Mouse (Mus musculus) left cerebral cortex, adult 11 months (tissue): Measurements from ENCODE around the gene Sod1.

Experiments
- DNase-seq: peaks from one replicate; pipeline ENCODE4 v3.0.0; 2022; ENCODE audit warnings: low spot score

The Sod1 gene

DNA sequence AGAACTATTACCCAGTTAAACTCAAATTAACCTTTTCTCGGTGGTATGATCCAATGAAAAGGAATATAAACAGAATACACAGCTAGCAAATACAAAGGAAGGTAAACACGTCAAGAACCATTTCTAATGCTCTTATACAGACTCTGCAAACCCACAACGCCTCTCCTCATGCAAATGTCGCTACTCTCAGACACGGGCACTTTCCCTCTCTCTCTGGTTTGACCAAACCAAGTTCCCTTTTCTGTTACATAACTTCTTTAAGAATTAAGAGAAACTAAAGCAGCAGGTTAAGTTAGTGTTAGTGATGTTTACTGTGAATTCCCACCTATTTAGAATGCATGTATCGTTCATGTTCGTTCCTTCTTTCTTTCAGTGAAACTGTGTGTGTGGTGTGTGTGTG, 38.4 kb downstream of the Sod1 start:
- DNase-seq: no peak

DNA sequence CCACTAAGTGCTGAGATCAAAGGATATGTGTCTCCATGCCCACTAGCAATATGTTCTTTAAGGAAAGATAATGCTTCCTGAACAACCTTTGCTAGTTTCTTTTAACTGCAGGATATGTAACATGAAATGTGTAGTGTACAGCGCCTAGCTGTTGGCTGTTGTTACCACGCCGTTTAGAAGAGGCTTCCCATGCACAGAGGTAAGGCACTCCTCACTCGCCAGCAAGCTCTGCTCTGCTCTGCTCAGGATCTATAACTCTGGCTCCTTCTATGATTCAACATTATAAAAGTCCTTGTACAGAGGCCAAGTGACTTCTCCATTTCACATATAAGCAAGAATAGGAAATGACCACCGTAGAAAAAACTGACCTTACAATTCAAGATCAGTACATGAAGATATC, 39.1 kb downstream of the Sod1 start:
- no peak for DNase-seq

DNA sequence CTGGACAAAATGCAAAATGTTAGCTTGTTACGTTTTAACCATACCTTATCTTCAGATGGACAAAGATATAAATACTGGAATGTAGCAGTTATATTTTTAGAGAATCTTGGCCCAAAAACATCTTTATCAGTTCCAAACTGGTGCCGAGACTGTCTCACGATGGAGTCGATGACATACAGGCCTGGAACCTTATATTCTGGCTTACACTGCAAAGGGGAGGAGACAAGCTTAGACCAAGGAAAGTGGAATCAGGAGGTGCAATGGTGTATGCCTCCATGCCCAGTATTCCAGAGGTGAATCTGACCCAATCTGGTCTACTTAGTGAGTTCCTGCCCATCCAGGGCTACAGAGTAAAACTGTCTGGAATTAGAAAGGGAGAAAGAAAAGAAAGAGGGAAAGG, 39.5 kb downstream of the Sod1 start:
- DNase-seq: no peak

DNA sequence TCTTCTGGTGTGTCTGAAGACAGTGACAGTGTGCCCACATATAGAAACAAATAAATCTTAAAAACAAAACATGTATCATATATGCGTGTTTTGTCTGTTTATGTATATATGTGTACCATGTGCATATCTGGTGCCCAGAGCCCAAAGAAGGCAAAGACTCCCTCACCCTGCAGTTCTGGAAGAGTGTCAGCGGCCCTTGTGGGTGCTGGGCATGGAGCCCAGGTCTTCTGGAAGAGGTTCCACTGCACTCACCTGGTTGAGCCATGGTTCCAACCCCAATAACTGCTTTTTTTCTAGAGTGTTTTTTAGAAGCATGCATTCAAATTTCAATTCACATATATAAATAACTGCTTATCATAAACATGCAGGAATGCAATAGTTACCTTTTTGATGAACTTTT, 41.2 kb downstream of the Sod1 start:
- DNase-seq: no peak

- no peak for DNase-seq
Measured at GRCm38 (mm10) chr16:90264021-90264420, 43.5 kb downstream of the Sod1 start.

GRCm38 (mm10) chr16:90265106-90265505, 44.6 kb downstream of the Sod1 start:
- DNase-seq: no peak

- no peak for DNase-seq
Measured at GRCm38 (mm10) chr16:90266581-90266980, 46.0 kb downstream of the Sod1 start.

GRCm38 (mm10) chr16:90275521-90275920, 55.0 kb downstream of the Sod1 start:
- no peak for DNase-seq
